Mouse (Mus musculus) limb, embryonic 14.5 days (tissue): ENCODE measurements at regions not wholly inside any gene's neighbourhood (a gene's known extent, or its start where the extent isn't known, plus 50 kb on each side); places are given as distances from the start of the nearest gene placed in this dataset.

Experiments
- ATAC-seq: fragments of 200-750 bp; cut with Nextera tagmentation; 2 replicates; pipeline ENCODE4 v1.8.0; 2017; ENCODE audit warnings: low read depth, moderate number of reproducible peaks, moderate TSS enrichment; ENCODE audit not compliant: low FRiP score
- DNase-seq: peaks from one replicate; pipeline ENCODE4 v3.0.0-alpha.2; 2015; ENCODE audit warnings: low spot score
- H3K27ac ChIP-seq: fragments of 300-500 bp; sonication (generic); replicated peaks from 2 replicates; pipeline ENCODE4 v1.5.1; 2014; ENCODE audit warnings: low read depth, mild to moderate bottlenecking, low read length, moderate library complexity, mixed read lengths
- H3K27me3 ChIP-seq: fragments of 300-500 bp; sonication (generic); 2 replicates; pipeline ENCODE4 v1.6.1; 2014; ENCODE audit warnings: low read length, mixed read lengths; ENCODE audit not compliant: control insufficient read depth, insufficient read depth
- H3K36me3 ChIP-seq: fragments of 300-500 bp; sonication (generic); 2 replicates; pipeline ENCODE4 v1.6.1; 2014; ENCODE audit warnings: mild to moderate bottlenecking, low read length, moderate library complexity, mixed read lengths; ENCODE audit not compliant: control insufficient read depth, insufficient read depth
- H3K4me1 ChIP-seq: fragments of 300-500 bp; sonication (generic); 2 replicates; pipeline ENCODE4 v1.6.1; 2014; ENCODE audit warnings: antibody characterized with exemption, low read length, mixed read lengths; ENCODE audit not compliant: control insufficient read depth, insufficient read depth
- H3K4me2 ChIP-seq: fragments of 300-500 bp; sonication (generic); replicated peaks from 2 replicates; pipeline ENCODE4 v1.6.1; 2014; ENCODE audit warnings: low read depth, mild to moderate bottlenecking, low read length, moderate library complexity; ENCODE audit not compliant: severe bottlenecking
- H3K4me3 ChIP-seq: fragments of 300-500 bp; sonication (generic); replicated peaks from 2 replicates; pipeline ENCODE4 v1.5.1; 2014; ENCODE audit warnings: low read length
- H3K9ac ChIP-seq: fragments of 300-500 bp; sonication (generic); 2 replicates; pipeline ENCODE4 v1.6.1; 2014; ENCODE audit warnings: mild to moderate bottlenecking, low read depth, low read length, moderate library complexity; ENCODE audit not compliant: severe bottlenecking
- H3K9me3 ChIP-seq: fragments of 300-500 bp; sonication (generic); 2 replicates; pipeline ENCODE4 v1.6.1; 2016; ENCODE audit warnings: low read length; ENCODE audit not compliant: control insufficient read depth
- POLR2A ChIP-seq: fragments of 200-500 bp; IDR thresholded peaks from 2 replicates; pipeline ENCODE4 v1.8.0; 2012; ENCODE audit warnings: inconsistent platforms, mild to moderate bottlenecking, moderate library complexity, borderline replicate concordance; ENCODE audit not compliant: insufficient read depth, insufficient read length; ENCODE audit errors: extremely low read depth
- whole genome bisulfite sequencing: fragments of 180-500 bp; shearing (Covaris S2); extraction: QIAGEN DNeasy Blood & Tissue Kit; methylation state at CpG from one replicate; pipeline ENCODE4 v1.1.7; 2014; 5-methylcytosine and 5-hydroxymethylcytosine counted together

- DNase-seq (no peak), ATAC-seq (no peak)
- Histone ChIP-seq H3K27me3 (no peaks in the 10 kb centered on the region), H3K4me3 (no peak overlapping the region), H3K4me2 (no peak overlapping the region), H3K36me3 (no peaks in the 10 kb centered on the region), H3K9me3 (no peaks in the 10 kb centered on the region), H3K4me1 (no peaks in the 10 kb centered on the region), H3K27ac (no peak overlapping the region), H3K9ac (no peak overlapping the region)
- 46% methylated on average over 7 of the region's 7 CpGs for WGBS
- no peak for TF ChIP-seq POLR2A
These were observed 512.4 kb downstream of the Dhx35 start for GRCm38 (mm10) chr2:159307001-159307400.

GRCm38 (mm10) chr2:159334711-159335110, 540.1 kb downstream of the Dhx35 start:
- H3K9me3 ChIP-seq, result no peaks in the 10 kb centered on the region
- H3K9ac ChIP-seq, result no peak overlapping the region
- no peaks in the 10 kb centered on the region for H3K36me3 ChIP-seq
- H3K4me3 ChIP-seq, result no peak overlapping the region
- ATAC-seq (no peak), DNase-seq (no peak)
- 46% methylated on average over 3 of the region's 3 CpGs for WGBS
- H3K27me3 ChIP-seq, result no peaks in the 10 kb centered on the region
- TF ChIP-seq POLR2A, result no peak
- no peaks in the 10 kb centered on the region for H3K4me1 ChIP-seq
- no peak overlapping the region for H3K4me2 ChIP-seq
- no peak overlapping the region for H3K27ac ChIP-seq

- Histone ChIP-seq H3K36me3 (no peaks in the 10 kb centered on the region), H3K4me1 (no peaks in the 10 kb centered on the region), H3K27me3 (no peaks in the 10 kb centered on the region), H3K4me2 (no peak overlapping the region), H3K9me3 (no peaks in the 10 kb centered on the region), H3K27ac (no peak overlapping the region), H3K9ac (no peak overlapping the region), H3K4me3 (no peak overlapping the region)
- ATAC-seq (no peak), DNase-seq (no peak)
- no peak for TF ChIP-seq POLR2A
- 72% methylated on average over 2 of the region's 2 CpGs for WGBS
These were observed 542.0 kb downstream of the Dhx35 start for GRCm38 (mm10) chr2:159336646-159337045.

GRCm38 (mm10) chr2:159343624-159344560, 549.3 kb downstream of the Dhx35 start:
- no peak for TF ChIP-seq POLR2A
- Histone ChIP-seq H3K9me3 (no peaks in the 10 kb centered on the region), H3K4me3 (no peak overlapping the region), H3K4me2 (no peak overlapping the region), H3K27me3 (no peaks in the 10 kb centered on the region), H3K36me3 (no peaks in the 10 kb centered on the region), H3K27ac (no peak overlapping the region), H3K9ac (no peak overlapping the region), H3K4me1 (no peaks in the 10 kb centered on the region)
- WGBS, result 63% methylated on average over 5 of the region's 5 CpGs
- ATAC-seq, result no peak
- peak; percentile 40 for DNase-seq

- no peak for TF ChIP-seq POLR2A
- Histone ChIP-seq H3K36me3 (no peaks in the 10 kb centered on the region), H3K27me3 (no peaks in the 10 kb centered on the region), H3K4me1 (no peaks in the 10 kb centered on the region), H3K9ac (no peak overlapping the region), H3K9me3 (no peaks in the 10 kb centered on the region), H3K27ac (no peak overlapping the region), H3K4me2 (no peak overlapping the region), H3K4me3 (no peak overlapping the region)
- 79% methylated on average over 2 of the region's 2 CpGs for WGBS
- DNase-seq (no peak), ATAC-seq (no peak)
These were observed 559.6 kb downstream of the Dhx35 start for GRCm38 (mm10) chr2:159354247-159354646.
